Mouse (Mus musculus): ENCODE results near the gene Exoc3l4. TPM values are rescaled to one million over a fixed set of nuclear protein-coding genes. Genes with fewer than 3 reads are reported as not detected.
A peak's percentile ranks its signal among the peaks of the same experiment; 100 is the strongest.

Exoc3l4 gene
- total and polyA plus RNA-seq, 2 experiments from 2014 or later: 7.9 to 9.8 TPM

DNA sequence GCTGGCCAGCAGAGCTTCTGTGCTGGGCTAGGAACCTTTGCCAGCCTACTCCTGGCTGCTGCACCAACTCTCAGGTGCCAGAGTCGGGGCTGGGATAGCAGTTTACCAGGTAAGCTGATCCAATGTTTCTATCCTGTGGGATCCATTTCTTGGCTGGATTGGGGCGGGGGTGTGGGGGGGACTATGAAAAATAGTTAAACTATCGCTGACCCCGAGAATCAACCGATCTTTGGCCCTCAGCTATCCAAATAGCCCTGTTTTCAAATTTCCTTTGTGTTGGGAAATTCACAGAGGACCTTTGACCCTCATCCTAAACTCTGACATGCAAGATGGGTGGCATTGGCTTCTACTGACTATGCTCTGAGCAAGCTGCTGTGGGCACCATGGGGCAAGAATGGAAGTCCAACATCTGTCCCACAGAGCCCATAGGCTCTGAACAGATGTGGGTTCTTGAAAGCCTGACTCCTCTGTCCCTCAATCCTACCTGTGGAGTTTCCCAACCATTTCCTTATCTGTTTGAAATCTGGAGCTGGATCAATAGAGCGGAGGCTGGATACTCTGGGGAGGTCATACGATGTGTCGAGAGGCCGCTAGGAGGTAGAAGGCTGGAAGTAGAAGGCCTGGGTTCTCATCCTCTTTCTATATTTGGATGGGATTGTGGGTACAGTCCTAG lies 24.0 kb downstream of the Exoc3l4 start:
- no peak for TF ChIP-seq CTCF (IDR thresholded peaks at IDR 0.05; ENCODE audit: low read depth)
- H3K27ac ChIP-seq (ENCODE audit: low read depth): no peak overlapping the region
- no peaks in the 10 kb centered on the region for H3K36me3 ChIP-seq (replicated peaks; ENCODE audit: control insufficient read depth, insufficient read depth, low read length)
- no peak overlapping the region for H3K4me2 ChIP-seq (ENCODE audit: low read depth, low read length)
- H3K4me3 ChIP-seq (ENCODE audit: low read depth, low read length): no peak overlapping the region
- no peak overlapping the region for H3K9ac ChIP-seq (replicated peaks; ENCODE audit: low read depth, low read length)
- H3K4me1 ChIP-seq (ENCODE audit: control insufficient read depth, insufficient read depth): peaks cover 10% of the 10 kb centered on the region
- no peaks in the 10 kb centered on the region for H3K9me3 ChIP-seq (replicated peaks; ENCODE audit: control insufficient read depth, low read length)
- WGBS: 92% methylated on average over 9 of the region's 9 CpGs
- H3K27me3 ChIP-seq (ENCODE audit: control insufficient read depth, insufficient read depth, low read length): peaks cover 63% of the 10 kb centered on the region
- no peak for DNase-seq (ENCODE audit: low spot score)
- no peak for ATAC-seq (ENCODE audit: insufficient read depth, low read depth)

GRCm38 (mm10) chr12:111441523-111441922 lies 24.7 kb downstream of the Exoc3l4 start:
- no peak for DNase-seq (ENCODE audit: low spot score)
- H3K4me2 ChIP-seq (ENCODE audit: low read depth, low read length): no peak overlapping the region
- TF ChIP-seq CTCF (IDR thresholded peaks at IDR 0.05; ENCODE audit: low read depth) (no peak), EP300 (IDR thresholded peaks at IDR 0.05; ENCODE audit: low read depth) (no peak)
- no peak overlapping the region for H3K9ac ChIP-seq (replicated peaks; ENCODE audit: low read depth, low read length)
- H3K27ac ChIP-seq (ENCODE audit: low read depth): no peak overlapping the region
- no peak for ATAC-seq (ENCODE audit: insufficient read depth, low read depth)
- peaks cover 7% of the 10 kb centered on the region; the same call in 1 of the 2 replicates for H3K4me1 ChIP-seq (ENCODE audit: control insufficient read depth, insufficient read depth)
- H3K9me3 ChIP-seq (replicated peaks; ENCODE audit: control insufficient read depth, low read length): no peaks in the 10 kb centered on the region
- H3K27me3 ChIP-seq (ENCODE audit: control insufficient read depth, insufficient read depth, low read length): peaks cover 70% of the 10 kb centered on the region
- H3K36me3 ChIP-seq (replicated peaks; ENCODE audit: control insufficient read depth, insufficient read depth, low read length): no peaks in the 10 kb centered on the region
- no peak overlapping the region for H3K4me3 ChIP-seq (ENCODE audit: low read depth, low read length)
- 53% methylated on average over 3 of the region's 3 CpGs for WGBS

- 2% methylated on average over 48 of the region's 48 CpGs for WGBS
- Histone ChIP-seq H3K36me3 (replicated peaks; ENCODE audit: control insufficient read depth, insufficient read depth, low read length) (no peaks in the 10 kb centered on the region), H3K27ac (ENCODE audit: low read depth) (peak within 1 kb of the TSS; percentile 23; the same call in 1 of the 2 replicates), H3K9ac (replicated peaks; ENCODE audit: low read depth, low read length) (peak within 1 kb of the TSS; percentile 58), H3K27me3 (ENCODE audit: control insufficient read depth, insufficient read depth, low read length) (peaks cover 76% of the 10 kb centered on the region), H3K4me3 (ENCODE audit: low read depth, low read length) (peak within 1 kb of the TSS; percentile 49), H3K4me2 (ENCODE audit: low read depth, low read length) (peak within 1 kb of the TSS; percentile 70), H3K4me1 (ENCODE audit: control insufficient read depth, insufficient read depth) (peaks cover 7% of the 10 kb centered on the region; the same call in 1 of the 2 replicates), H3K9me3 (replicated peaks; ENCODE audit: control insufficient read depth, low read length) (no peaks in the 10 kb centered on the region)
- TF ChIP-seq EP300 (IDR thresholded peaks at IDR 0.05; ENCODE audit: low read depth): no peak
- no peak for TF ChIP-seq CTCF (IDR thresholded peaks at IDR 0.05; ENCODE audit: low read depth)
- ATAC-seq (ENCODE audit: insufficient read depth, low read depth): peak; percentile 85
- peak; percentile 82 for DNase-seq (ENCODE audit: low spot score)
These were observed 25.6 kb downstream of the Exoc3l4 start, which contains the start of gene Tnfaip2 for GRCm38 (mm10) chr12:111442309-111443010. TSS of gene Tnfaip2 (plus strand) at chr12:111442469.

- TF ChIP-seq EP300 (IDR thresholded peaks at IDR 0.05; ENCODE audit: low read depth): no peak
- TF ChIP-seq CTCF (IDR thresholded peaks at IDR 0.05; ENCODE audit: low read depth): no peak
- Histone ChIP-seq H3K36me3 (replicated peaks; ENCODE audit: control insufficient read depth, insufficient read depth, low read length) (no peaks in the 10 kb centered on the region), H3K27me3 (ENCODE audit: control insufficient read depth, insufficient read depth, low read length) (peaks cover 76% of the 10 kb centered on the region), H3K27ac (ENCODE audit: low read depth) (0 out of 2 replicates have a peak overlapping the region, but pooled peaks have one; percentile 17), H3K4me1 (ENCODE audit: control insufficient read depth, insufficient read depth) (peaks cover 7% of the 10 kb centered on the region; the same call in 1 of the 2 replicates), H3K4me2 (ENCODE audit: low read depth, low read length) (peak overlapping the region; percentile 70), H3K9me3 (replicated peaks; ENCODE audit: control insufficient read depth, low read length) (no peaks in the 10 kb centered on the region), H3K4me3 (ENCODE audit: low read depth, low read length) (peak overlapping the region; percentile 49), H3K9ac (replicated peaks; ENCODE audit: low read depth, low read length) (peak overlapping the region; percentile 58)
- no peak for ATAC-seq (ENCODE audit: insufficient read depth, low read depth)
- DNase-seq (ENCODE audit: low spot score): no peak
- 34% methylated on average over 15 of the region's 15 CpGs for WGBS
These were observed 26.4 kb downstream of the Exoc3l4 start for GRCm38 (mm10) chr12:111443011-111443870.

Measured in heart, postnatal 0 days (tissue).